Mouse (Mus musculus) MEL (cell line): Measurements from ENCODE around the gene Ylpm1. TPM values are rescaled to one million over a fixed set of nuclear protein-coding genes. Genes with fewer than 3 reads are reported as not detected.

ENCODE experiments used
- DNase-seq: peaks from one replicate; pipeline ENCODE4 v3.0.0; 2011; ENCODE audit warnings: low read depth, low spot score
- H3K27ac ChIP-seq: 2 replicates; pipeline ENCODE4 v1.5.1; 2012; ENCODE audit warnings: low read depth, mild to moderate bottlenecking, control low read depth, low read length, moderate library complexity; ENCODE audit not compliant: control insufficient read depth
- H3K27me3 ChIP-seq, 2 experiments: fragments of 150-350 bp in 1 of 2; sonication (generic) in 1 of 2; 2 replicates each; pipeline ENCODE4 v1.6.1; 2012; ENCODE audit warnings: low read length in 2 of 2, mild to moderate bottlenecking in 2 of 2, improper control_type of control experiment in 1 of 2, moderate library complexity in 1 of 2; ENCODE audit not compliant: insufficient read depth in 2 of 2, control insufficient read depth in 1 of 2
- H3K36me3 ChIP-seq, 2 experiments: 2 replicates each; pipeline ENCODE4 v1.6.1; 2012 to 2014; ENCODE audit warnings: low read length in 2 of 2, improper control_type of control experiment in 1 of 2, inconsistent platforms in 1 of 2, mild to moderate bottlenecking in 1 of 2; ENCODE audit not compliant: insufficient read depth in 2 of 2, control insufficient read depth in 1 of 2
- H3K4me1 ChIP-seq, 2 experiments: fragments of 150-350 bp in 1 of 2; sonication (generic) in 1 of 2; 2 replicates each; pipeline ENCODE4 v1.6.1; 2012; ENCODE audit warnings: low read length in 2 of 2, improper control_type of control experiment in 1 of 2, mild to moderate bottlenecking in 1 of 2; ENCODE audit not compliant: insufficient read depth in 2 of 2, control insufficient read depth in 1 of 2
- H3K4me3 ChIP-seq, 2 experiments: fragments of 150-350 bp in 1 of 2; sonication (generic) in 1 of 2; 2 replicates each; pipeline ENCODE4 v1.5.1; 2012; ENCODE audit warnings: low read depth in 2 of 2, low read length in 2 of 2, mild to moderate bottlenecking in 2 of 2, moderate library complexity in 2 of 2, control low read depth in 1 of 2, improper control_type of control experiment in 1 of 2; ENCODE audit not compliant: control insufficient read depth in 1 of 2, insufficient read depth in 1 of 2
- H3K79me2 ChIP-seq: 2 replicates; pipeline ENCODE4 v1.6.1; 2012; ENCODE audit warnings: mild to moderate bottlenecking, low read length, moderate library complexity; ENCODE audit not compliant: control insufficient read depth, poor library complexity, insufficient read depth
- H3K9ac ChIP-seq: 2 replicates; pipeline ENCODE4 v1.6.1; 2012; ENCODE audit warnings: low read depth, mild to moderate bottlenecking, control low read depth, low read length, moderate library complexity; ENCODE audit not compliant: control insufficient read depth, poor library complexity, severe bottlenecking
- H3K9me3 ChIP-seq: fragments of 150-350 bp; sonication (generic); replicated peaks from 2 replicates; pipeline ENCODE4 v1.6.1; 2012; ENCODE audit warnings: mild to moderate bottlenecking, low read length, improper control_type of control experiment, moderate library complexity; ENCODE audit not compliant: insufficient read depth
- BHLHE40 ChIP-seq: IDR thresholded peaks from 2 replicates; pipeline ENCODE4 v1.6.1; 2012; ENCODE audit warnings: low read depth, mild to moderate bottlenecking, inconsistent platforms, low read length, improper control_type of control experiment, borderline replicate concordance
- CHD2 ChIP-seq: IDR thresholded peaks from 2 replicates; pipeline ENCODE4 v1.6.1; 2011; ENCODE audit warnings: low read length, improper control_type of control experiment
- CTCF ChIP-seq, 3 experiments: IDR thresholded peaks in 2 of 3; conservative IDR thresholded peaks in 1 of 3; 2 replicates each; pipeline ENCODE4 v1.5.1; 2011 to 2012; ENCODE audit warnings: low read length in 3 of 3, low read depth in 2 of 3, mild to moderate bottlenecking in 2 of 3, improper control_type of control experiment in 1 of 3, inconsistent platforms in 1 of 3, mixed read lengths in 1 of 3, moderate library complexity in 1 of 3; ENCODE audit not compliant: control insufficient read depth in 1 of 3, insufficient read depth in 1 of 3, poor library complexity in 1 of 3, severe bottlenecking in 1 of 3
- ELF1 ChIP-seq: IDR thresholded peaks from 2 replicates; pipeline ENCODE4 v1.6.1; 2014; ENCODE audit warnings: low read depth, mild to moderate bottlenecking, inconsistent platforms, low read length, improper control_type of control experiment, moderate library complexity
- EP300 ChIP-seq, 2 experiments: IDR thresholded peaks; 2 replicates each; pipeline ENCODE4 v1.6.1; 2011; ENCODE audit warnings: improper control_type of control experiment in 2 of 2, low read length in 2 of 2, low read depth in 1 of 2, mild to moderate bottlenecking in 1 of 2
- ETS1 ChIP-seq: IDR thresholded peaks from 2 replicates; pipeline ENCODE4 v1.6.1; 2012; ENCODE audit warnings: low read depth, mild to moderate bottlenecking, inconsistent platforms, low read length, improper control_type of control experiment, moderate library complexity
- GABPA ChIP-seq: IDR thresholded peaks from 2 replicates; pipeline ENCODE4 v1.6.1; 2012; ENCODE audit warnings: low read depth, mild to moderate bottlenecking, inconsistent platforms, low read length, improper control_type of control experiment, moderate library complexity
- HCFC1 ChIP-seq: IDR thresholded peaks from 2 replicates; pipeline ENCODE4 v1.6.1; 2012; ENCODE audit warnings: low read depth, mild to moderate bottlenecking, inconsistent platforms, low read length, improper control_type of control experiment, moderate library complexity
- JUND ChIP-seq: IDR thresholded peaks from 2 replicates; pipeline ENCODE4 v1.6.1; 2011; ENCODE audit warnings: low read depth, mild to moderate bottlenecking, improper control_type of control experiment, low read length
- KAT2A ChIP-seq: conservative IDR thresholded peaks from 2 replicates; pipeline ENCODE4 v1.6.1; 2012; ENCODE audit warnings: low read depth, low read length, improper control_type of control experiment, inconsistent platforms
- MAX ChIP-seq: IDR thresholded peaks from 2 replicates; pipeline ENCODE4 v1.6.1; 2011; ENCODE audit warnings: low read length, improper control_type of control experiment
- MAZ ChIP-seq: IDR thresholded peaks from 2 replicates; pipeline ENCODE4 v1.6.1; 2012; ENCODE audit warnings: low read depth, mild to moderate bottlenecking, inconsistent platforms, low read length, improper control_type of control experiment
- MYC ChIP-seq: IDR thresholded peaks from 2 replicates; pipeline ENCODE4 v1.6.1; 2011; ENCODE audit warnings: low read depth, mild to moderate bottlenecking, low read length, improper control_type of control experiment, moderate library complexity
- NELFE ChIP-seq: IDR thresholded peaks from 2 replicates; pipeline ENCODE4 v1.6.1; 2011; ENCODE audit warnings: low read depth, low read length, improper control_type of control experiment
- NRF1 ChIP-seq: IDR thresholded peaks from 2 replicates; pipeline ENCODE4 v1.6.1; 2014; ENCODE audit warnings: low read depth, mild to moderate bottlenecking, inconsistent platforms, low read length, improper control_type of control experiment, moderate library complexity; ENCODE audit not compliant: poor library complexity, insufficient read depth, severe bottlenecking
- POLR2A ChIP-seq, 2 experiments: IDR thresholded peaks; 2 replicates each; pipeline ENCODE4 v1.6.1; 2011 to 2012; ENCODE audit warnings: low read length in 2 of 2, mild to moderate bottlenecking in 2 of 2, control low read depth in 1 of 2, improper control_type of control experiment in 1 of 2, low read depth in 1 of 2, moderate library complexity in 1 of 2; ENCODE audit not compliant: control insufficient read depth in 1 of 2, insufficient read depth in 1 of 2, poor library complexity in 1 of 2
- POLR2AphosphoS2 ChIP-seq: IDR thresholded peaks from 2 replicates; pipeline ENCODE4 v1.6.1; 2011; ENCODE audit warnings: low read length, improper control_type of control experiment
- POLR2AphosphoS5 ChIP-seq: IDR thresholded peaks from 2 replicates; pipeline ENCODE4 v1.6.1; 2012; ENCODE audit warnings: low read depth, borderline replicate concordance, mild to moderate bottlenecking, inconsistent platforms, low read length, moderate library complexity, mixed read lengths
- RAD21 ChIP-seq: IDR thresholded peaks from 2 replicates; pipeline ENCODE4 v1.6.1; 2011; ENCODE audit warnings: mild to moderate bottlenecking, low read depth, low read length, improper control_type of control experiment
- SIN3A ChIP-seq: IDR thresholded peaks from 2 replicates; pipeline ENCODE4 v1.6.1; 2012; ENCODE audit warnings: low read length, improper control_type of control experiment, inconsistent platforms
- TBP ChIP-seq: IDR thresholded peaks from 2 replicates; pipeline ENCODE4 v1.8.0; 2011; ENCODE audit warnings: low read depth, low read length, improper control_type of control experiment
- TCF12 ChIP-seq: IDR thresholded peaks from 2 replicates; pipeline ENCODE4 v1.6.1; 2014; ENCODE audit warnings: low read depth, mild to moderate bottlenecking, inconsistent platforms, low read length, improper control_type of control experiment, moderate library complexity
- UBTF ChIP-seq: IDR thresholded peaks from 2 replicates; pipeline ENCODE4 v1.6.1; 2012; ENCODE audit warnings: low read depth, mild to moderate bottlenecking, inconsistent platforms, low read length, improper control_type of control experiment, moderate library complexity, borderline replicate concordance; ENCODE audit not compliant: insufficient read depth
- USF1 ChIP-seq: IDR thresholded peaks from 2 replicates; pipeline ENCODE4 v1.6.1; 2014; ENCODE audit warnings: low read depth, mild to moderate bottlenecking, inconsistent platforms, low read length, improper control_type of control experiment, moderate library complexity
- ZMIZ1 ChIP-seq: IDR thresholded peaks from 2 replicates; pipeline ENCODE4 v1.6.1; 2012; ENCODE audit warnings: low read depth, mild to moderate bottlenecking, inconsistent platforms, low read length, improper control_type of control experiment, moderate library complexity
- ZNF384 ChIP-seq: IDR thresholded peaks from 2 replicates; pipeline ENCODE4 v1.6.1; 2012; ENCODE audit warnings: low read depth, mild to moderate bottlenecking, inconsistent platforms, low read length, improper control_type of control experiment
- polyA plus RNA-seq, 2 experiments: library from polyadenylated mRNA; stranded (reverse) in 1 of 2; unstranded in 1 of 2; fragments of >175 nt in 1 of 2; fragments of >200 nt in 1 of 2; gene quantifications; 2 replicates each; pipeline versions ENCODE4 v1.2.1 to v1.2.4; 2012; ENCODE audit warnings: low replicate concordance in 2 of 2, low read depth in 1 of 2; ENCODE audit not compliant: insufficient read length in 2 of 2, insufficient read depth in 1 of 2, missing spikeins in 1 of 2
- total RNA-seq: library from RNA; depleted of rRNA; stranded (reverse); fragments of 300-350 nt; gene quantifications from 2 replicates; pipeline ENCODE4 v1.2.3, GENCODE M21; 2012; rRNA removed

Gene Ylpm1
- total RNA-seq (16.6 and 16.9 TPM in 2 replicates), polyA plus RNA-seq (10 to 100 TPM; 29.9 to 41.8 TPM)

GRCm38 (mm10) chr12:84996083-84996496 is at the start of gene Ylpm1:
TSS of gene Ylpm1 (plus strand) at chr12:84996321.
- Histone ChIP-seq H3K9ac (peak within 1 kb of the TSS; percentile 95), H3K9me3 (no peaks in the 10 kb centered on the region), H3K27ac (peak within 1 kb of the TSS; percentile 70), H3K4me3 (peak within 1 kb of the TSS; percentile 59 to 69), H3K4me1 (peaks cover 8 to 10% of the 10 kb centered on the region in 2 experiments), H3K36me3 (peaks cover 0 to 23% of the 10 kb centered on the region in 2 experiments; a peak in 3 of 4 replicates), H3K79me2 (peaks cover 39% of the 10 kb centered on the region), H3K27me3 (no peaks in the 10 kb centered on the region; a peak in 2 of 4 replicates)
- peak; percentile 53; the same call in 1 of the 2 replicates for TF ChIP-seq KAT2A
- TF ChIP-seq EP300 (IDR thresholded peaks at IDR 0.05; ENCODE audit: low read depth in 1 of 2, low read length in 2 of 2), result 0 out of 4 replicates have a peak, but pooled peaks of 1 of the 2 experiments have one; percentile 23
- 0 out of 2 replicates have a peak, but pooled peaks have one; percentile 10 for TF ChIP-seq USF1
- no peak for TF ChIP-seq POLR2AphosphoS5
- TF ChIP-seq ETS1, result 0 out of 2 replicates have a peak, but pooled peaks have one; percentile 38
- peak; percentile 89 for TF ChIP-seq ZMIZ1
- peak; percentile 90 for TF ChIP-seq NRF1
- TF ChIP-seq RAD21, result no peak
- TF ChIP-seq TBP, result peak; percentile 83
- peak; percentile 70; the same call in 1 of the 2 replicates for TF ChIP-seq GABPA
- peak; percentile 71 for TF ChIP-seq MAX
- peak; percentile 72 for TF ChIP-seq MAZ
- peak; percentile 50; the same call in 1 of the 2 replicates for TF ChIP-seq ELF1
- TF ChIP-seq JUND, result no peak
- TF ChIP-seq CTCF (IDR thresholded peaks at IDR 0.05 in 2 of 3, conservative IDR thresholded peaks at IDR 0.05 in 1 of 3; ENCODE audit: control insufficient read depth in 1 of 3, insufficient read depth in 1 of 3, low read depth in 2 of 3, low read length in 3 of 3, poor library complexity in 1 of 3, severe bottlenecking in 1 of 3), result peak; percentile 37 to 73 (median 59)
- 0 out of 2 replicates have a peak, but pooled peaks have one; percentile 51 for TF ChIP-seq UBTF
- no peak for TF ChIP-seq ZNF384
- peak; percentile 79; the same call in 1 of the 2 replicates for TF ChIP-seq POLR2AphosphoS2
- no peak for TF ChIP-seq BHLHE40
- peak; percentile 90 to 97 for TF ChIP-seq POLR2A (IDR thresholded peaks at IDR 0.05; ENCODE audit: control insufficient read depth in 1 of 2, insufficient read depth in 1 of 2, low read depth in 1 of 2, low read length in 2 of 2, poor library complexity in 1 of 2)
- TF ChIP-seq MYC, result no peak
- TF ChIP-seq NELFE, result peak; percentile 97
- TF ChIP-seq HCFC1, result peak; percentile 93
- peak; percentile 60 for TF ChIP-seq TCF12
- no peak for TF ChIP-seq CHD2
- no peak; the same call in none of the 2 replicates for TF ChIP-seq SIN3A
- peak; percentile 99 for DNase-seq
